Mouse (Mus musculus) kidney, adult 2 months (tissue): ENCODE data around the gene Lamb2.

Source experiments
- CTCF ChIP-seq: fragments of 200-500 bp; conservative IDR thresholded peaks from 2 replicates; pipeline ENCODE4 v1.5.1; 2011; ENCODE audit warnings: low read depth, mild to moderate bottlenecking, control low read depth, low read length, moderate library complexity, mixed read lengths; ENCODE audit not compliant: insufficient read depth, insufficient read length
- POLR2A ChIP-seq: fragments of 200-500 bp; IDR thresholded peaks from one replicate; pipeline ENCODE4 v1.6.1; 2011; ENCODE audit warnings: low read depth, low read length, control low read depth

- TF ChIP-seq CTCF: no peak
- no peak for TF ChIP-seq POLR2A
Observed at GRCm38 (mm10) chr9:108466219-108466618, 13.3 kb upstream of the Lamb2 start.
